Mouse (Mus musculus): Measurements from ENCODE around the gene Tmem88b.

DNA sequence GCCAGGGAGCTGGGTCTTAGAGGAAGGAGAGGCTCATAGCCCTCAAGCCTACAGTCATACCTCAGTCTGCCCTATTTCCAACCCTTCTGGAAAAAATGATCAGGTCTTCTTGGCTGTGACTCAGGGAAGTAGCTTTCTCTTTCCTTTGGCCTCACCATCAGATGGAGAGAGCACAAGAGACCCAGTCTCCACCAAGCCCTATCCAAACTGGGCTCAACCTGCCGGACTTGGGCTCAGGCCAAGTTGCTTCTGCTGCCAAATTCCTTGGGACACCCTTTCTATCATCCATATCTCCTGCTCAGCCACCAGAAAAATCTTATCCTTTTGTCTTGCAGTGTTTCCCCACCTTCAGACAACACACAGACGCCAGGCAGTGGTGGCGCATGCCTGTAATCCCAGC, 9.8 kb downstream of the Tmem88b start:
- no peak for TF ChIP-seq POLR2A (IDR thresholded peaks at IDR 0.05; ENCODE audit: extremely low read depth, insufficient read depth, low read length)
- TF ChIP-seq CTCF (IDR thresholded peaks at IDR 0.05; ENCODE audit: extremely low read depth, insufficient read depth, low read length), result no peak

Data from cortical plate, adult 2 months (tissue).